Mouse (Mus musculus) layer of hippocampus, adult 9-11 months (tissue): ENCODE measurements at regions not wholly inside any gene's neighbourhood (a gene's known extent, or its start where the extent isn't known, plus 50 kb on each side); places are given as distances from the start of the nearest gene placed in this dataset.

Experiments used
- DNase-seq: peaks from one replicate; pipeline ENCODE4 v3.0.0; 2022

- no peak for DNase-seq
Measured at GRCm38 (mm10) chr12:12764586-12764985, 177.1 kb downstream of the Mycn start.

GRCm38 (mm10) chr12:12756301-12756948 lies 185.3 kb downstream of the Mycn start:
- no peak for DNase-seq

- DNase-seq: no peak
Measured at GRCm38 (mm10) chr12:12753849-12754248, 187.9 kb downstream of the Mycn start.

GRCm38 (mm10) chr12:12751670-12752426 lies 189.9 kb downstream of the Mycn start:
- no peak for DNase-seq

- DNase-seq: no peak
Measured at GRCm38 (mm10) chr12:12749690-12750089, 192.0 kb downstream of the Mycn start.

GRCm38 (mm10) chr12:12746852-12747454 lies 194.8 kb downstream of the Mycn start:
- no peak for DNase-seq

- DNase-seq: no peak
Measured at GRCm38 (mm10) chr12:12744492-12744891, 197.2 kb downstream of the Mycn start.

- no peak for DNase-seq
Measured at GRCm38 (mm10) chr12:12738631-12739331, 202.9 kb downstream of the Mycn start.

- no peak for DNase-seq
Measured at GRCm38 (mm10) chr12:12725797-12726196, 215.9 kb downstream of the Mycn start.

- DNase-seq: no peak
Measured at GRCm38 (mm10) chr12:12725075-12725474, 216.6 kb downstream of the Mycn start.

- DNase-seq: no peak
Measured at GRCm38 (mm10) chr12:12723724-12724487, 217.8 kb downstream of the Mycn start.

GRCm38 (mm10) chr12:12722982-12723661 lies 218.6 kb downstream of the Mycn start:
- no peak for DNase-seq

GRCm38 (mm10) chr12:12716691-12717090 lies 225.0 kb downstream of the Mycn start:
- DNase-seq: peak; percentile 55

GRCm38 (mm10) chr12:12715956-12716669 lies 225.6 kb downstream of the Mycn start:
- DNase-seq: peak; percentile 74

- peak; percentile 22 for DNase-seq
Measured at GRCm38 (mm10) chr12:12715528-12715927, 226.2 kb downstream of the Mycn start.

GRCm38 (mm10) chr12:12710184-12710609 lies 231.5 kb downstream of the Mycn start:
- DNase-seq: no peak

- no peak for DNase-seq
Measured at GRCm38 (mm10) chr12:12708954-12709523, 232.7 kb downstream of the Mycn start.

- DNase-seq: no peak
Measured at GRCm38 (mm10) chr12:12706326-12706920, 235.3 kb downstream of the Mycn start.

GRCm38 (mm10) chr12:12701735-12702134 lies 240.0 kb downstream of the Mycn start:
- no peak for DNase-seq

GRCm38 (mm10) chr12:12701060-12701667 lies 240.6 kb downstream of the Mycn start:
- no peak for DNase-seq
